Mouse (Mus musculus): ENCODE results near the gene Ldoc1. TPM values are rescaled to one million over a fixed set of nuclear protein-coding genes. Genes with fewer than 3 reads are reported as not detected.

The Ldoc1 gene
- total RNA-seq (2015) (not detected in 2 replicates), total RNA-seq (2017) (not detected in 2 replicates)

DNA sequence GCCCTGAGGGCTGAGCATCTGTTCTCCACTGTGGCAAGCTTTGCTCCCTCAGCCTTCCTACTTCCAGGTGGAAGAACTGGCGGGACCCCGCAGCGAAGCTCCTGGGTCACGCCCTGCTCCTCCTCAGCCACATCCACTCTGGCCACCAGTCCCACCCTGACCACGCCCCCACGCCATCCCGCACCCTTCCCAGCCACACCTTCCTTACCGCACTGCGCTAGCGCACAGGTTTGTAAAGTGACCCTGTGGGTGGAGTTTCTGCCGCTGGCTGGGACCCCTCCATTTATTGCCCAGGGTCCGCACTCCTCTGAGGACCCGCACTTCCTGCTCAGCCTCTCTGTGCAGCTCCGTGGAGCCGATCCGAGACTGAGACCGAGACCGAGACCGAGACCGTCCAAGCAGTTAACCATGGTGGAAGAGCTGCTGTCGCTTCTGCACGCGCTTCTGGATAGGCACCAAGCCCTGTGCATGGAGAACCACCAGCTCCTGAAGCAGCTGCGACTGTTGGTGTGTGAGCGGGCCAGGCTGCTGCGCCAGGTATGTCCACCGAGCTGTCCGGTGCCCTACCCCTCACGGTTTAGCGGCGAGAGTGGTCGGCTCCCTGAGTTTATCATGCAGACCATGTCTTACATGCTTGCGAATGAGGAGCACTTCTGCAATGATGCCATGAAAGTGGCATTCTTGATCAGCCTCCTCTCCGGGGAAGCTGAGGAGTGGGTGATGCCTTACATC, at the start of gene Ldoc1:
Gene Ldoc1, plus strand, starts transcription at position 196 of the 732 bp plus-strand sequence.
- no peak for ATAC-seq (replicated peaks; ENCODE audit: poor library complexity)

DNA sequence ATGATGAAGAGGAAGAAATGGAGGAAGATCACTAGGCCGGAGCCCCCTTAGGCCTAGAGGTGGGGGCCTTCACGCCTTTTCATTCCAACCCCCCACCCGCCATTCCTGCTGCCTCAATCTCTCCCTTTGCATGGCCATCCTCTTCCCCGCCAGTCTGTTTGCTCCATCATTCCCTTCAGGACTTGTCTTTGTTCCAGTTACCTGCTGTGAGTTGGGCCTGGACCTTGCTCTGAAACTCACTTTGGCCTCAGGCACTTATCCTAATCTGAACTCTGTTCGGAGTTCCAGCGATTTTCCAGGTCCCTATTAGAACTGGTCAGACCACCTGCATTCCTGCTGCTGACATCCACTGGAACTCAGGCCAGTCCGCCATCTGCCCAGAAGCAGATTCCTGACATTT, 834 bp downstream of the Ldoc1 start:
- ATAC-seq (replicated peaks; ENCODE audit: poor library complexity), result no peak

DNA sequence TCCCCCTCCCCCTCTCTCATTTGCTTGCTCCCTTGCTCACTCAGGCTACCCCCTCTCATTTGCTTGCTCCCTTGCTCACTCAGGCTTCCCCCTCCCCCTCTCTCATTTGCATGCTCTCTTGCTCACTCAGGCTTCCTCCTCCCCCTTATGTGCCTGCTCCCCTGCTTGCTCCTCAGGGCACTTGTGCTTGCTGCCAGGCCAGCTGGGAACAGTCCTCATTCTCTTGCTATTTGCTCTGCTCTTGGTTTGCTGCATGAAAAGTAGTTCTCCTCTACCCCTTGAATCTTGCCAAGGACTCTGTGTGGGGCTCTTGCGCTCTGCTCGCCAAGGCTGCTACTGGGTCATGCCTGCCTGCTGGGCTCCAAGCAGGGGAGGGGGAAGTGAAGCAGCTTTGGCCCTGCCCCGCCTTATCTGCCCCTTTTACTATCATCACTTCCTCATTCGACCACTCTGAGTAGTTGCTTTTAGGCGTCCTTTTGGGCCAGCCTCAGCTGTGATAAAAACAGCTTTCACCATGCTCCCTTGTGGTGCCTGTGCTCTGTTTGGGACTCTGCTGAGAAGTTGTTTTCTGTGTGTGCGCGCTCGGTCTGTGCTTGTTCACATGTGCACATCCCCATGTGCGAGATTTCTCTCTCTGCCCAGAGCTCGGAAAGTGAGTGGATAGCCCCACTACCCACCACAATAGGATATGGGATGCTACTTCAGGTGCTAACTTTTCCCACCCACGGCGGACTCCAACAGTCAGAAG, 13.2 kb downstream of the Ldoc1 start:
- peak; percentile 88 for ATAC-seq (replicated peaks; ENCODE audit: poor library complexity)

DNA sequence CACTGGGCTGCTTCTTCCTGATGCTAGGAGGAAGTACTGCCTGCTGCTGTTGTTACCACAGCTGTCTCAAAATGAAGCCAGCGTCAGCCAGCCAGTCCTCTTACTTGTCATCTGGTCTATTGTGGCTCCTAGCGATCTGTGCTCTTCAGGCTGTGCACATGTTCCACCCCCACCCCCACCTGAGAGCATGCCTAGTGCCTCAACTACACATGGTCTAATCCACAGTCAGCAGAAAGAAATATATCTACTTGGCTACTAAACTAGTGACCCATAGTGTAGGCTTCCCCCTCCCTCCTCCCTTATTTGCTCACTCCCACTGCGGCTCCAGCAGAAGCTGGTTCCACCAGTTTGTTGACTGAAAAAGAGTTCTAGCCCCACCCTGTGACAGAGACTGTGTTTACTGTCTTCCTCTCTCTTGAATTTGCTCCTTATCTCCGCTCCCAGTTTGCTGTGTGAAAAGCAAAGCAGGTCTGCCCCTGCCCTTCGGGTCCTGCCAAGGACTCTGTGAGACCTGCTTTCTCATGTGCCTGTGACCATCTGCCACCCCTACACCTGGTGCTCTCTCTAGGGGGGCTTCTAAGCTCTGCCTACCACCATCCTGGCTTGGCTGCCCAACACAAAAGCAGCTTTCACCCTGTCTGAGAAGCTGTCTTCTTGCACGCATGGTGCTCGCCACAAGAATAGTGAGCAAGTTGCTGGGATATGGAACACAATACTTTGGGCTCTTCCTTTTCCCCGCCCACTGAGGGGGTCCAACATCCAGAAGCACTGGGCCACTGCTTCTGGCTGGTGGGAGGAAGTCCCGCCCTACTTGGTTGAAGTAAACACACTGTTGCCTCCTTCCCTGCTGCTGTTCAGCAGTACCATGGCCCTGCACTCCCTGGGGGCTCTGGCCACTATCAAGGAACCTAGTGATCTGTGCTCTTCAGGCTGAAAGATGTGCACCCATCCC, 14.0 kb downstream of the Ldoc1 start:
- ATAC-seq (replicated peaks; ENCODE audit: poor library complexity), result peak; percentile 52; the same call in 1 of the 2 replicates

DNA sequence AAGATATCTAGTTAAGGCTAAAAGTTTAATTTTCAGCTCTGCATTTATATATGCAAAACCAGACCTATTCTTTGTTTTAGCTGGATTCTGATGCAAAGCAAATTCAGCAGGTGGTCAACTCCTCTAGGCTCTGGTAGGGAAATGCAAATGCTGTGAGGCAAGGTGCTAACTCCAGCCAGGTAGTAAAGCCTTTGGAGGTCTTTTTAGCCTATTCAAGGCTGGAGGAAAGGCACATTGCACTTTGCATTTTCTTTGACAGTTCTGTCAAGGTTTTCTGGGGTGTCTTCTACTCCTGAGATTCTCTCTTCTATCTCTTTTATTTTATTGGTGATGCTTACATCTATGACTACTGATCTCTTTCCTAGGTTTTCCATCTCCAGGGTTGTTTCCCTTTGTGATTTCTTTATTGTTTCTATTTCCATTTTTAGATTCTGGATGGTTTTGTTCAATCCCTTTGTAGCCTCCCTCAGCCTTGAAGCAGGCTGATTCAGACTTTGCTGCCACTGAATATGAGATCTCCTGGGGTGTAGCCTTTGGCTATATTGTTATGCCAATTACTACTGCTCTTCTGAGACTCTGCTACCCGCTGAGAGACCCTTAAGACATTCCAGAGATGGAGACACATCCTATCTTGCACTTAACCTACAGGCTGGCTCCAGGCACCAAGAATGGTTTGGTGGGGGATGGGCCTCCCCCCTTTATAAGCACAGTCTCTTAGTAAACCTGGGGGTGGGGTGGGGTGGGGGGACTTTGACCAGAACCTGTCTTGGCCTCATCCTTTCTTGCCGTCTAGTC, 18.4 kb downstream of the Ldoc1 start:
- ATAC-seq (replicated peaks; ENCODE audit: poor library complexity), result no peak

All from megakaryocyte progenitor cell, adult 5-6 weeks (primary cell).